Mouse (Mus musculus) ES-E14 (cell line): ENCODE results near the gene Ttc34.

Source experiments
- CHD2 ChIP-seq: IDR thresholded peaks from 2 replicates; pipeline ENCODE4 v1.6.1; 2014; ENCODE audit warnings: mild to moderate bottlenecking, low read depth, low read length, inconsistent platforms
- HCFC1 ChIP-seq: IDR thresholded peaks from 2 replicates; pipeline ENCODE4 v1.6.1; 2012; ENCODE audit warnings: low read length, inconsistent platforms, borderline replicate concordance; ENCODE audit not compliant: insufficient read depth
- ZC3H11A ChIP-seq: IDR thresholded peaks from 2 replicates; pipeline ENCODE4 v1.6.1; 2012; ENCODE audit warnings: low read depth, mild to moderate bottlenecking, inconsistent platforms, low read length, borderline replicate concordance
- ZNF384 ChIP-seq: IDR thresholded peaks from 2 replicates; pipeline ENCODE4 v1.6.1; 2012; ENCODE audit warnings: low read depth, low read length, inconsistent platforms

DNA sequence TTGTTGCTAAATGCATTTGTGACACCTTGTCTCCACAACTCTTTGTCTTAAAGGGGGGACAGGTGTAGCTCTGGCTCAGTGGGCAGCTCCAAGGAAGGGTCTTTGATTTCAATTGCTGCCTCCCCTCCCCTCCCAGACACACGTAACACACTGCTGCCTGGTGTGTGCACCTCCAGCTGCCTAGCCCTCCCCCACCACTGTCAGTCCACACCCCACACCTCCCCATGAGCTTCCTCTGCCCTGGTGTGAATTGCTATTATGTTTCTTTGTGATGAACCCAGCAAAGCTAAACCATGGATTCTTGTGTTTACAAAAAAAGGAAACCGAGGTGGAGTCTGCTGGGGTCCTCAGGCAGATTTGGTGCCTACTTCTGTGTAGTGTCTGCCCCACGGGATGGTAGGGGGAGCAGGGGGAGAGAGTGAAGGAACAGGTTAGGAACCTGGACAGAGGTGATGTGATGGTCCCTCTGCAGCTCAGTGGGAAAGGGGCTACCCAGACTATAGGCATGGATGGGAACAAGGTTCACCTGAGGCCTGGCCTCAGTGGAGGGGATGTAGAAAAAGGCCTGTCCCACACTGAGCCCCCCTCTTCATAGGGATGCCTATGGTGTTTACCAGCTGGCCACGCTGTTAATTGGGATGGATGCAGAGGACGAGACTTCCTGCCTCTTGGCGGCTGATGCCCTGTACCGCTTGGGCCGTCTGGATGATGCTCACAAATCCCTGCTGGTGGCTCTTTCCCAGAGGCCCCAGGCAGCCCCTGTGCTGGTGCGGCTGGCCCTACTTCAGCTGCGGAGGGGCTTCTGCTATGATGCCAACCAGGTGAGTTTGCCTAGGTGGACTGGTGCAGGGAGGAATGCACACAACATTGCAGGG, 20.3 kb downstream of the Ttc34 start:
- TF ChIP-seq HCFC1 = no peak
- TF ChIP-seq CHD2 = no peak
- TF ChIP-seq ZNF384 = no peak
- TF ChIP-seq ZC3H11A = no peak
